Mouse (Mus musculus) left cerebral cortex, postnatal 25 days (tissue): ENCODE measurements at regions not wholly inside any gene's neighbourhood (a gene's known extent, or its start where the extent isn't known, plus 50 kb on each side); places are given as distances from the start of the nearest gene placed in this dataset.
"Not testable (repeated sequence)": the region's sequence is repeated elsewhere in the genome, so short reads cannot be mapped to it uniquely, and the experiment has no call there.

ENCODE experiments used
- DNase-seq, 2 experiments: peaks; one replicate each; pipeline ENCODE4 v3.0.0; 2022; ENCODE audit warnings: low spot score in 2 of 2, mixed read lengths in 1 of 2
- intact Hi-C: fragments of 180-260 bp; cut with DNase I; formaldehyde crosslinking; loops from one replicate; pipeline ENCODE4 v1.15.1; 2025

- DNase-seq = no peak
- intact Hi-C loops = no loop called here
These were observed 122.2 kb downstream of the Ppp1r3a start for GRCm38 (mm10) chr6:14632837-14633236.

- intact Hi-C loops = no loop called here
- DNase-seq = no peak
These were observed 123.2 kb downstream of the Ppp1r3a start for GRCm38 (mm10) chr6:14631719-14632445.

GRCm38 (mm10) chr6:14616629-14617028, 138.4 kb downstream of the Ppp1r3a start:
- DNase-seq = no peak
- intact Hi-C loops = no loop called here

DNA sequence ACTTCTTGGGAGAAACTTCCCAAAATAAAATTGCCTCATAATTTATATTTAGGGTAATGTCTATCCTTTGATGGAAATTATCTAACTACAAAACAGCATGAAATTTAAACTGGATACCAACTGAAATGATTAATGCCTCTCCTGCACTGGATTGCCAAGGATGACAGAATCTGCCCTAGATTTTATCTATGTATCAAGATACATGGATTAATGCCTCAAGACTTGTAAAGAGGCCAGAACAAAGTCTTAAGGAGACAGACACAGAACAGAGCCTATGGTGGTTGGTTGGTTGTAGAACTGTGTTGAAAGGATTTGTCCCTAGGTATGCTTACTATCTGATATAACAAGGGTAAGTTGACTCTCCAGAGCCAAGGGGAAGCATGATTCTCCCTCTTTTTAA, 147.0 kb downstream of the Ppp1r3a start:
- intact Hi-C loops = no loop called here
- no peak for DNase-seq

GRCm38 (mm10) chr6:14600543-14601249, 154.4 kb downstream of the Ppp1r3a start:
- DNase-seq = no peak
- intact Hi-C loops = no loop called here

DNA sequence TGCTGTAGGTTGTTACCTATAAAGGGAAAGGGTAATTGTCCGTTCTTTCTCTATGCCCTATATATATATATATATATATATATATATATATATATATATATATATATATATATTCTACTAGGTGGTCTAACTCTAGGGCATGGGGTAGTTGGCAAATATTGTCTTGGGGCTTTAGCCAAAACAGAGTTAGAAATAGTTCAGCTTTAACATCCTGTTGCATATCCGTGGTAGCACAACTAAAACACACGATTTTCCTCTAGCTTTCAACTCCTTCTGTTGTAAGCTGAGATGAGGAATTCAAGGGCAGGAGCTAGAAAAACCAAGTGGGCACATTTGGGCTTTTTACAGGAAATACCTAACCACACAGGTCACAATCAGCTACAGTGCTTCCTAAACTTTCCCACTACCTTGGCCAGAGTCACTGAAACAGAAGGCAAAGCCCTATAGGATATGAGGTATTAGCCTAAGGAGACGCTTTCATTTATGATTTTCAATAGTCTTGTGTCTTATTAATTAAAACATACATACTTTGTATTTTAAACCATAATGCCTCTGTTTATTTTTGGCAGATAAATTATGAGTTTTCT, 158.1 kb downstream of the Ppp1r3a start:
- intact Hi-C loops = no loop called here

DNA sequence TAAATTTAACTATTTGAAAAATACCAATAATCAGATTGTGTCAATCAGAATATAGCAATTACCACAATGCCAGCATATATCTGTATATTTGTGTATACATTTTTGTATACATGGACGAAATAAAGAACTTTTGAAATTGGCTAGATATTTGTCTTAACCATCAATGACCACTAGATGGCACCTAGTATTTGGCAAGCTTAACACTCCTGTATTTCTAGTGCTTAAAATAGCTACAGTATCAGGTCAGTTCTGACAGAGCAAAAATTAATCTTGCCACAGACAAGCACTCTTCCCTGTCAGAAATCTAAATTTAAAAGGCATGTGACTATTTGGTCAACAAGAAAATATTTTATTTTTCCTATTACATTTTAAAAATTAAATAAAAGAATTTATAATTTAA, 169.2 kb downstream of the Ppp1r3a start:
- intact Hi-C loops = loop anchor here (10.0 kb wide), 1 partner anchor 229 kb away; no protein-coding TSS in a partner anchor
- peak in 1 of 2 experiments; percentile 6 for DNase-seq

More for the DNA sequence above, 158.1 kb downstream of the Ppp1r3a start:
- no peak for DNase-seq

DNA sequence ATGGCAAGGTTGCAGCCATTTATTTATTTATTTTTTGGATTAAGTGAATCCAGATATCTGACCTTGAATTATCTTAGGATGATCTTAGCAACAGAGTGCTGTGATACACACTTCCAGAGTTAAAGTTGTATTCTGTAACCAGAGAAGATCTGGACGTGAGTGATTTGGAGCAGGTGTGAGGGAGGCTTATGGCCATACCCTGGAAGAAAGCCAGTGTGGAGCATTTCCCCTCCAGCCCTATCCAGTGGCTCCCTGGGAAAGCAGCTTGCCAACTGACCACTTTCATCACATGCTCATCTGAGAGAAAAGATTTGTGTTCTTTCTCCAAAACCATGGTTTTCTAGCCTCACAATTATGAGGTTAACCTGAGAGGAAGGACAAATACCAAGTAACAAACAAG, 171.2 kb downstream of the Ppp1r3a start:
- intact Hi-C loops = loop anchor here (10.0 kb wide), 1 partner anchor 231 kb away; no protein-coding TSS in a partner anchor
- DNase-seq = no peak

DNA sequence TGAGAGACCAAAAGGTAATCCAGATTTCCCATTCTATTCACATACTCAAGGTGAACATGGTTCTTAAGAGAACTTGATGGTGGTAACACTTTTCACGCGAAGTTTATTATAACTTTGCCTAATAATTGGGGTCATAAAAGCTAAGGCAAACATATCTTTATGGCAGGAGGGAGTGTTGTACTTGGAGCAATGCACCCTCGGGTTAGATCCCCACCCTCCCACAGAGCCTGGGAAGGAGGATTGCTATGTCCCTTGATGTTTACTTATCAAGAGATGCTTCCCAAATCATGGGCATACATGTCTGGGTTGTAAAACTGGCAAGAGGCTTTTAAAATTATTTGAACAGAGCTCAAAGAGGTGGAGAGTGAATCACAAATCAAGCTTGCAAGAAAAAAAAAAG, 180.5 kb downstream of the Ppp1r3a start:
- no peak for DNase-seq
- intact Hi-C loops = no loop called here

DNA sequence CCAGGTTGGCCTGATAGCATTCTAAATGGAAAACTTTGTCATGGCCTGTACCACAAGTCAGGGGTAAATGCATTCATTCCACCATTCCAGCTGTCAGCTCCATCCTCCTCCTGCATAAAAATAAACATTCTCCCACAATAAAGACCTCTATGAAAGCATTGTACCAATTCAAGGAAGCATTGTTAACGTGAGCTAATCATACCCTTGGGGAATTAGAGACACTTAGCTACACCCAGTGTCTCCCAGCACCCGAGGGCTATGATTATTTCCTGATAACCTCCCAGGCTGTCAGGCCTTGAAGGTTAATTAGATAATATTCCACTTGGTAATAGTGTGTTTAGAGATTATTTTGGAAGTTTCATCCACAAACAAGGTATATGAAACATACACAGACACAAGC, 182.1 kb downstream of the Ppp1r3a start:
- DNase-seq = no peak
- intact Hi-C loops = no loop called here

- intact Hi-C loops = no loop called here
- DNase-seq = no peak
These were observed 214.7 kb downstream of the Ppp1r3a start for GRCm38 (mm10) chr6:14540333-14540732.

DNA sequence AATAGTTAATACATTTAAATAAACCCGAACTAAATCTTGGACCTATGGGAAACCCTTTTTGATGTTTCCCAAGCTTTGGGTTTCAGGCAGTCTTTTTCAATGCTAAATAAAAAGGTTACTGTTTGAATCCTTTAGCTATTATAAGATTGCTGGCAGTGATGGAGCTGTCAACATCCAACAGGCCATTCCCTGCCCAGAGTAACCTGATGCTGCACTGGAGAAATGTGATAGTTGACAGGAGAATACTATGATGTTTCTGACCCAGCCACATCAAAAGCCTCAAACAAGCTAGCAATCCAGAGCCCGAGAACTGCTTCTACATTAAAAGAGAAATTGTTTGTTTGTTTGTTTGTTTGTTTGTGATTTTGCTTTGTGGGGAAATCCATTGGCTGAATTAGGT, 226.0 kb downstream of the Ppp1r3a start:
- intact Hi-C loops = no loop called here
- no peak for DNase-seq

DNA sequence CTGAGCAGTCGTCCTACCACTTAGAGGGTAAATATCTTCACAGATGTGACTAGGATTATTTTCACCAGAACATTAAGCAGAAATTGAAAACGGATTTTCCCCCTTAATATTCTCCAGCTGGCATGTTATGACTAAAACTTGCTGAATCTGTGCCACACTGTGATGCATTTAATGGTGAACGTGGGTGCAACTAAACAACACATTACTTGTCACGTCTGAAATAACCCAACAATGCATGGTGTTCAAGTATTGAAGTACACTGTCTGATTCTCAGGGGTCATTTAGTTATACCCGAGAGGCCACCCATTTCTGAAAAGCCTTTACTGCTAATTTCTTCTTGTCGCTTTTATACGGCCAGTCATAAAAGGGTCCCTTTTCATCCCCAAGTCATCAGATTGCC, 226.5 kb downstream of the Ppp1r3a start:
- intact Hi-C loops = no loop called here
- no peak for DNase-seq

DNA sequence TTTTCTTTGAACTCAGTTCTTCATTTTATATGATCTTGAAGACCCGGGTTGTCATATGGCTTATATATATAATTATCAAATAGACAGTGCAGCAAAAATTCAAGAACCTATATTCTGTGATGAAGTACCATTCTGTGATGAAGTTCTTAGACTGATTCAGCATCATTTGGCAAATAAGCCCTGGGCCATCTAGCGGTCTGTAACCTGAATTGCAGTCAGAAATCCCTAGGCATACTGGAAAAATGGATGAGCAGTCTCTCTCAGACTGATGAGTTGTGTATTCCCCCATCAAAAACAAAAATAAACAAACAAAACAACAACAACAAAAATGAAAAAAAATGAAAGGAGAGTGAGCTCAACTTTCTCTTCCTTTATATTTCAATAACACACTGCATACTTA, 232.3 kb downstream of the Ppp1r3a start:
- intact Hi-C loops = no loop called here
- DNase-seq = peak; percentile 20 to 44

DNA sequence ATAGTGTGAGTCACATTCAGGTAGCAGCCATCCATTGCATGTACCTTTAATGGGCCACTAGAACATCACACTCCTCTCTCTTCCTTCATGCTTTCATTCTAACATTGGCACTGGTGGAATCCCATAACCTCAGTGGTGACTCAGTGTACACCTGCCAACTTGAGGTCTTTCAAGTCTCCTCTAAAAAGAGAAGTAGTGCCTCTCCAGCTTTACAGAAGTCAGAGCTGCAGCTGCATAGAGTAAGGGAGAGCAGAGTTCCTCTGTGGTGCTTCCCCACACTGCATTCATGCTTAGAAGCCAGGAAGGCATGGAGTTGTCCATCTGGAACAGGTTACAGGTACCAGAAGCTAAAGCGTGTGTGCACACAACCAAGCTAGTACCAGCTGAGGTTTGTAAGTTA, 233.8 kb downstream of the Ppp1r3a start:
- no peak for DNase-seq
- intact Hi-C loops = no loop called here

DNA sequence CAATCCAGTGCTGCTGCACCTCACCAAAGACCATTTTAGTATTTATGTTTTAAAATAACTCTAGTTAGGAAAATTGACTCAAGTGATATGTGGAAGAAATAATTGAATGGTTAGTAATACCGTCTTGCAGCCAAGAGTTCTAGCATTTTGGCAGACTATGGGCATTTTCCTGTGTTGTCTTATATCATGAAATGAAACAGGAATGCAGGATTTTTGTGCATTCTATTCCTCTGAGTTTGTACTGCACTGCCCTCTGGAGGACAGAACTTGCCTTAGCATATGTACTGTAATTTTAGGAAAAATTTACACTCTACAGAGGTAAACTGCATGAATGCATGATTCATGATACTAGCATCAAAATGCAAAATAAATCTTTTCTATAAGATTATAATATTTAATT, 250.9 kb downstream of the Ppp1r3a start:
- intact Hi-C loops = loop anchor here (5.0 to 10.0 kb wide), 4 partner anchors 299 to 1217 kb away; no protein-coding TSS in a partner anchor
- peak; percentile 59 to 75 for DNase-seq

GRCm38 (mm10) chr6:14500663-14501062, 254.4 kb downstream of the Ppp1r3a start:
- intact Hi-C loops = loop anchor here (5.0 to 10.0 kb wide), 4 partner anchors 296 to 1213 kb away; no protein-coding TSS in a partner anchor
- no peak for DNase-seq

- intact Hi-C loops = loop anchor here (5.0 to 10.0 kb wide), 4 partner anchors 295 to 1213 kb away; no protein-coding TSS in a partner anchor
- not testable (repeated sequence) for DNase-seq
These were observed 255.2 kb downstream of the Ppp1r3a start for GRCm38 (mm10) chr6:14499882-14500281.

GRCm38 (mm10) chr6:14486642-14487041, 268.4 kb downstream of the Ppp1r3a start:
- intact Hi-C loops, DNase-seq: not testable (repeated sequence)

DNA sequence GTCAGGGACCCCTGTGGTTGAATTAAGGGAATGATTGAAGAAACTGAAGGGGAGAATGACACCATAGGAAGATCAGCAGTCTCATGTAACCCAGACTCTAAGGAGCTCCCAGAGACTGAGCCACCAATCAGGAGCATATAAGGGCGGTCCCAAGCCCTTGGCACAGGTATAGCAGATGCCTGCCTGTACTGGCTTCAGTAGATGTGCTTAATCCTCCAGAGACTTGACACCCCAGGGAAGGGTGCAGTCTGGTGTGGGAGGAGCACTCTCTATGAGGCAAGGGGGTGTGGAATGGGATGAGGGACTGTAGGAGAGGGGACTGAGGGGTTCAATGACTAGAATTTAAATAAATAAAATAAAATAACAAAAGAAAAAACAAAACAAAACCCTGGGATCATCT, 298.7 kb downstream of the Ppp1r3a start:
- intact Hi-C loops = no loop called here
- no peak for DNase-seq
